Mouse (Mus musculus): ENCODE measurements at regions not wholly inside any gene's neighbourhood (a gene's known extent, or its start where the extent isn't known, plus 50 kb on each side); places are given as distances from the start of the nearest gene placed in this dataset.

- Histone ChIP-seq H3K9ac (no peak overlapping the region), H3K4me3 (replicated peaks) (no peak overlapping the region), H3K4me2 (replicated peaks) (no peak overlapping the region), H3K9me3 (no peaks in the 10 kb centered on the region), H3K36me3 (no peaks in the 10 kb centered on the region), H3K4me1 (replicated peaks) (peaks cover 3% of the 10 kb centered on the region), H3K27me3 (replicated peaks) (no peaks in the 10 kb centered on the region), H3K27ac (no peak overlapping the region)
- 76% methylated on average over 10 of the region's 10 CpGs for WGBS
- 0 out of 2 replicates have a peak, but pooled peaks have one; percentile 28 for ATAC-seq
Measured at GRCm38 (mm10) chr15:52166595-52167443, 1717.9 kb upstream of the Gm7489 start.

- Histone ChIP-seq H3K9ac (no peak overlapping the region), H3K4me2 (replicated peaks) (no peak overlapping the region), H3K4me1 (replicated peaks) (no peaks in the 10 kb centered on the region), H3K4me3 (replicated peaks) (no peak overlapping the region), H3K27me3 (replicated peaks) (no peaks in the 10 kb centered on the region), H3K27ac (no peak overlapping the region), H3K36me3 (no peaks in the 10 kb centered on the region), H3K9me3 (no peaks in the 10 kb centered on the region)
- WGBS = 73% methylated on average over 5 of the region's 5 CpGs
- ATAC-seq = no peak
Measured at GRCm38 (mm10) chr15:52167811-52168210, 1716.9 kb upstream of the Gm7489 start.

- H3K4me3 ChIP-seq (replicated peaks) = no peak overlapping the region
- H3K27ac ChIP-seq = no peak overlapping the region
- no peak for ATAC-seq
- H3K27me3 ChIP-seq (replicated peaks) = no peaks in the 10 kb centered on the region
- H3K4me1 ChIP-seq (replicated peaks) = no peaks in the 10 kb centered on the region
- no peak overlapping the region for H3K4me2 ChIP-seq (replicated peaks)
- no peaks in the 10 kb centered on the region for H3K36me3 ChIP-seq
- 91% methylated on average over 1 of the region's 1 CpGs for WGBS
- no peak overlapping the region for H3K9ac ChIP-seq
- no peaks in the 10 kb centered on the region for H3K9me3 ChIP-seq
Measured at GRCm38 (mm10) chr15:52176951-52177350, 1707.8 kb upstream of the Gm7489 start.

- Histone ChIP-seq H3K4me3 (replicated peaks) (no peak overlapping the region), H3K27me3 (replicated peaks) (no peaks in the 10 kb centered on the region), H3K4me1 (replicated peaks) (no peaks in the 10 kb centered on the region), H3K9ac (no peak overlapping the region), H3K4me2 (replicated peaks) (no peak overlapping the region), H3K27ac (no peak overlapping the region), H3K36me3 (no peaks in the 10 kb centered on the region), H3K9me3 (no peaks in the 10 kb centered on the region)
- WGBS = 72% methylated on average over 3 of the region's 3 CpGs
- no peak for ATAC-seq
Measured at GRCm38 (mm10) chr15:52178668-52179067, 1706.0 kb upstream of the Gm7489 start.

- Histone ChIP-seq H3K4me2 (replicated peaks) (no peak overlapping the region), H3K27ac (no peak overlapping the region), H3K27me3 (replicated peaks) (no peaks in the 10 kb centered on the region), H3K9ac (no peak overlapping the region), H3K4me1 (replicated peaks) (no peaks in the 10 kb centered on the region), H3K36me3 (no peaks in the 10 kb centered on the region), H3K9me3 (no peaks in the 10 kb centered on the region), H3K4me3 (replicated peaks) (no peak overlapping the region)
- ATAC-seq = no peak
Measured at GRCm38 (mm10) chr15:52179379-52179778, 1705.3 kb upstream of the Gm7489 start.

GRCm38 (mm10) chr15:52191176-52191575 is 1693.5 kb upstream of the Gm7489 start:
- ATAC-seq = no peak
- Histone ChIP-seq H3K27me3 (replicated peaks) (no peaks in the 10 kb centered on the region), H3K4me3 (replicated peaks) (no peak overlapping the region), H3K9ac (no peak overlapping the region), H3K4me2 (replicated peaks) (no peak overlapping the region), H3K36me3 (no peaks in the 10 kb centered on the region), H3K9me3 (no peaks in the 10 kb centered on the region), H3K4me1 (replicated peaks) (no peaks in the 10 kb centered on the region), H3K27ac (no peak overlapping the region)
- WGBS = 61% methylated on average over 3 of the region's 3 CpGs

GRCm38 (mm10) chr15:52207271-52207670 is 1677.4 kb upstream of the Gm7489 start:
- no peaks in the 10 kb centered on the region for H3K9me3 ChIP-seq
- H3K4me3 ChIP-seq (replicated peaks) = no peak overlapping the region
- no peak for ATAC-seq
- WGBS = 65% methylated on average over 3 of the region's 3 CpGs
- H3K27ac ChIP-seq = no peak overlapping the region
- H3K4me2 ChIP-seq (replicated peaks) = no peak overlapping the region
- no peaks in the 10 kb centered on the region for H3K36me3 ChIP-seq
- H3K9ac ChIP-seq = no peak overlapping the region
- no peaks in the 10 kb centered on the region for H3K27me3 ChIP-seq (replicated peaks)
- H3K4me1 ChIP-seq (replicated peaks) = no peaks in the 10 kb centered on the region

GRCm38 (mm10) chr15:52232442-52232841 is 1652.3 kb upstream of the Gm7489 start:
- Histone ChIP-seq H3K27me3 (replicated peaks) (no peaks in the 10 kb centered on the region), H3K9me3 (no peaks in the 10 kb centered on the region), H3K27ac (no peak overlapping the region), H3K9ac (no peak overlapping the region), H3K4me1 (replicated peaks) (no peaks in the 10 kb centered on the region), H3K36me3 (no peaks in the 10 kb centered on the region), H3K4me2 (replicated peaks) (no peak overlapping the region), H3K4me3 (replicated peaks) (no peak overlapping the region)
- ATAC-seq = no peak
- WGBS = 87% methylated on average over 5 of the region's 5 CpGs

GRCm38 (mm10) chr15:52236220-52236619 is 1648.5 kb upstream of the Gm7489 start:
- no peak overlapping the region for H3K9ac ChIP-seq
- H3K4me2 ChIP-seq (replicated peaks) = no peak overlapping the region
- H3K27me3 ChIP-seq (replicated peaks) = no peaks in the 10 kb centered on the region
- no peaks in the 10 kb centered on the region for H3K36me3 ChIP-seq
- H3K4me1 ChIP-seq (replicated peaks) = no peaks in the 10 kb centered on the region
- H3K9me3 ChIP-seq = no peaks in the 10 kb centered on the region
- 31% methylated on average over 8 of the region's 8 CpGs for WGBS
- ATAC-seq = no peak
- H3K4me3 ChIP-seq (replicated peaks) = no peak overlapping the region
- H3K27ac ChIP-seq = no peak overlapping the region

GRCm38 (mm10) chr15:52242890-52243289 is 1641.8 kb upstream of the Gm7489 start:
- Histone ChIP-seq H3K4me3 (replicated peaks) (no peak overlapping the region), H3K27me3 (replicated peaks) (no peaks in the 10 kb centered on the region), H3K9me3 (no peaks in the 10 kb centered on the region), H3K9ac (no peak overlapping the region), H3K4me1 (replicated peaks) (no peaks in the 10 kb centered on the region), H3K36me3 (no peaks in the 10 kb centered on the region), H3K4me2 (replicated peaks) (no peak overlapping the region), H3K27ac (no peak overlapping the region)
- ATAC-seq = no peak
- 92% methylated on average over 1 of the region's 1 CpGs for WGBS
